Mouse (Mus musculus): ENCODE measurements around the gene 4922502D21Rik. TPM values are rescaled to one million over a fixed set of nuclear protein-coding genes. Genes with fewer than 3 reads are reported as not detected.

4922502D21Rik gene
- not detected in 2 replicates for polyA plus RNA-seq (2015; fragmentation: Nextera tagmentation; extraction: Ambion mirVana)

GRCm38 (mm10) chr6:129331610-129332009, at the start of gene 4922502D21Rik:
TSS of gene 4922502D21Rik (minus strand) at chr6:129331796.

GRCm38 (mm10) chr6:129342391-129342790, 10.8 kb upstream of the 4922502D21Rik start, which contains the start of gene Clec12a:
TSS of gene Clec12a (plus strand) at chr6:129342691.

GRCm38 (mm10) chr6:129275220-129275619, 56.4 kb downstream of the 4922502D21Rik start, which contains the start of gene Cd69:
TSS of gene Cd69 (minus strand) at chr6:129275436.

Other genes with a start within 250 kb of the 4922502D21Rik start
- gene Clec2e, start 230.9 kb downstream of the 4922502D21Rik start, polyA plus RNA-seq (2015; fragmentation: Nextera tagmentation; extraction: Ambion mirVana) = not detected in 2 replicates
- 0.60 and 0.99 TPM in 2 replicates for gene Clec2d, start 151.2 kb downstream of the 4922502D21Rik start, polyA plus RNA-seq (2015; fragmentation: Nextera tagmentation; extraction: Ambion mirVana)
- not detected in 2 replicates for gene Cd69, start 56.4 kb downstream of the 4922502D21Rik start, polyA plus RNA-seq (2015; fragmentation: Nextera tagmentation; extraction: Ambion mirVana)
- 0.25 and 0.73 TPM in 2 replicates for gene Clec12a, start 10.9 kb upstream of the 4922502D21Rik start, polyA plus RNA-seq (2015; fragmentation: Nextera tagmentation; extraction: Ambion mirVana)
- gene Clec12b, start 54.1 kb upstream of the 4922502D21Rik start, polyA plus RNA-seq (2015; fragmentation: Nextera tagmentation; extraction: Ambion mirVana) = not detected in 2 replicates
- 0.28 and 1.9 TPM in 2 replicates for gene Clec1b, start 65.5 kb upstream of the 4922502D21Rik start, polyA plus RNA-seq (2015; fragmentation: Nextera tagmentation; extraction: Ambion mirVana)
- not detected in 2 replicates for gene Clec9a, start 77.1 kb upstream of the 4922502D21Rik start, polyA plus RNA-seq (2015; fragmentation: Nextera tagmentation; extraction: Ambion mirVana)
- 1.1 and 1.3 TPM in 2 replicates for gene Clec1a, start 120.2 kb upstream of the 4922502D21Rik start, polyA plus RNA-seq (2015; fragmentation: Nextera tagmentation; extraction: Ambion mirVana)
- gene Olr1, start 175.4 kb upstream of the 4922502D21Rik start, polyA plus RNA-seq (2015; fragmentation: Nextera tagmentation; extraction: Ambion mirVana) = 1.4 and 16.2 TPM in 2 replicates
- gene Tmem52b, start 180.8 kb upstream of the 4922502D21Rik start, polyA plus RNA-seq (2015; fragmentation: Nextera tagmentation; extraction: Ambion mirVana) = not detected in 2 replicates
- 41.1 and 44.2 TPM in 2 replicates for gene Gabarapl1, start 201.4 kb upstream of the 4922502D21Rik start, polyA plus RNA-seq (2015; fragmentation: Nextera tagmentation; extraction: Ambion mirVana)
- not detected in 2 replicates for gene Klre1, start 246.1 kb upstream of the 4922502D21Rik start, polyA plus RNA-seq (2015; fragmentation: Nextera tagmentation; extraction: Ambion mirVana)

Data from urinary bladder, postnatal 0 days (tissue).